Mouse (Mus musculus) heart, adult 11 months (tissue): ENCODE measurements around the gene Bivm.

Source experiments
- DNase-seq: peaks from one replicate; pipeline ENCODE4 v3.0.0; 2022

The Bivm gene

GRCm38 (mm10) chr1:44118239-44119054 is at the start of gene Bivm, which contains the start of gene Kdelc1:
Gene Bivm (plus strand): TSS chr1:44118957.
Gene Kdelc1 (minus strand): TSS chr1:44118808.
- DNase-seq = peak; percentile 100

- peak; percentile 93 for DNase-seq
These were observed 17.1 kb upstream of the Bivm start for GRCm38 (mm10) chr1:44101448-44102225.

- DNase-seq = peak; percentile 99
These were observed 16.5 kb upstream of the Bivm start, which contains the start of gene Tex30 for GRCm38 (mm10) chr1:44102259-44102717. Gene Tex30 (minus strand): TSS chr1:44102441.

GRCm38 (mm10) chr1:44102939-44103338 is 15.8 kb upstream of the Bivm start:
- DNase-seq = peak; percentile 88

- DNase-seq = no peak
These were observed 1.2 kb upstream of the Bivm start for GRCm38 (mm10) chr1:44117571-44117970.

- peak; percentile 99 for DNase-seq
These were observed 680 bp downstream of the Bivm start for GRCm38 (mm10) chr1:44119201-44120073.

GRCm38 (mm10) chr1:44120074-44120406 is 1.3 kb downstream of the Bivm start:
- DNase-seq = no peak

- DNase-seq = no peak
These were observed 3.5 kb downstream of the Bivm start for GRCm38 (mm10) chr1:44122256-44122655.

- no peak for DNase-seq
These were observed 6.8 kb downstream of the Bivm start for GRCm38 (mm10) chr1:44125590-44125989.

GRCm38 (mm10) chr1:44129929-44130581 is 11.3 kb downstream of the Bivm start:
- no peak for DNase-seq

- DNase-seq = no peak
These were observed 21.5 kb downstream of the Bivm start for GRCm38 (mm10) chr1:44140232-44140631.

GRCm38 (mm10) chr1:44142747-44143146 is 24.0 kb downstream of the Bivm start:
- DNase-seq = peak; percentile 85

- peak; percentile 99 for DNase-seq
These were observed 29.0 kb downstream of the Bivm start, which contains the start of gene Ercc5 for GRCm38 (mm10) chr1:44147563-44148381. Gene Ercc5 (plus strand): TSS chr1:44147744.

GRCm38 (mm10) chr1:44148706-44149105 is 29.9 kb downstream of the Bivm start:
- DNase-seq = no peak

- no peak for DNase-seq
These were observed 36.5 kb downstream of the Bivm start for GRCm38 (mm10) chr1:44155287-44155686.

- DNase-seq = peak; percentile 48
These were observed 39.6 kb downstream of the Bivm start for GRCm38 (mm10) chr1:44158317-44158716.

- DNase-seq = no peak
These were observed 43.1 kb downstream of the Bivm start for GRCm38 (mm10) chr1:44161818-44162217.

- peak; percentile 44 for DNase-seq
These were observed 43.6 kb downstream of the Bivm start for GRCm38 (mm10) chr1:44162389-44162788.

GRCm38 (mm10) chr1:44167859-44168383 is 49.2 kb downstream of the Bivm start:
- DNase-seq = no peak

GRCm38 (mm10) chr1:44172656-44173055 is 53.9 kb downstream of the Bivm start:
- DNase-seq = peak; percentile 70

GRCm38 (mm10) chr1:44173903-44174302 is 55.1 kb downstream of the Bivm start:
- peak; percentile 37 for DNase-seq
